Mouse (Mus musculus) embryo, embryonic 9.5 days (tissue): ENCODE measurements around the gene 1700020A23Rik.

Experiments
- DNase-seq: peaks from one replicate; pipeline ENCODE4 v3.0.0-alpha.2; 2017; ENCODE audit errors: extremely low spot score

The 1700020A23Rik gene

DNA sequence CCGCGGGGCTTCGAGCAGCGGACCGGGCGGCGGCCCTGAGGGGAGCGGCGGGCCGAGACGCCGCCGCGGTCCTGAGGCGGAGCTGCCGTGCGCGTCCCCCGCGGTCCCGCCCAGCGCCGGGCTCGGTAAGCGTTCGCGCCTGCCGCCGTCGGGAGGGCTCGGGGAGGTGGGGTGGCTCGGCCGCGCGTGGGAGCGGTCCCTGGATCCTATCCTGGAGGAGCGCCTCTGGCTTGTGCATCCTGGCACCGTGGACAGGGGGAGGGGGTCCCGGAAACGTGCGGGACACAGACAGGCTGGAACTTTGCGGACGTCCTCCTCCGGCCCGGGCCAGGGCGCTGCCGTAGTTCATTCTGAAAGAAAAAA, 45.4 kb downstream of the 1700020A23Rik start:
- DNase-seq, result no peak

DNA sequence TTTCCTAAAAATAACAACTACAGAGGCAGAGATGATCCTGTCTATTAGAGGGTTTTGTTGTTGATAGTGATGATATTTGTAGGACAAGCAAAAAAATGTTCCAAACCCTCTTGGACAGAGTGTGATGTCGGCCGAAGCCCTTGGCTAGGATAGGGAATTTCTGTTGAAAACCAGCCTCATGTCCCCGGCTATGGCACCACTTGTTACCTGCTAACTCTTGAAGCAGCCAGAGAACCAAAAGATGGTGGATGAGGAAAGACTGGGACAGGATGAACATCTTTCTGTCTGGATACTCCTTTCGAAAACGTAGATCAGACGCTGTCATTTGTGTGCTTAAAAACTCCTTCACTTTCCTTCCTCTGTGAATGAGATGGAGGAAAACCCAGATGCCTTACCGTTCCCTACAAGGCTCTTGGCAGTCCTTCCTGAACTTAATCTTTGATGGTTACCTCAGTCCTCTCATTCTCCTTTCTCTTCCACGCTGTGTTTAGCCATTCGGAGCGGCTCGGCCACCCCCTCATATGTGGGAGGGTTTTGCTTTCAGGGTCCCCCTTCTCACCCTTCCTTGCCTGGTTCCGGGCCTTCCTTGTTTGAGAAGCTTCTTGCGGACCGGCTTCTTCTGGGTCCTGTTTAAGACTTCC, 46.1 kb downstream of the 1700020A23Rik start:
- DNase-seq, result no peak

DNA sequence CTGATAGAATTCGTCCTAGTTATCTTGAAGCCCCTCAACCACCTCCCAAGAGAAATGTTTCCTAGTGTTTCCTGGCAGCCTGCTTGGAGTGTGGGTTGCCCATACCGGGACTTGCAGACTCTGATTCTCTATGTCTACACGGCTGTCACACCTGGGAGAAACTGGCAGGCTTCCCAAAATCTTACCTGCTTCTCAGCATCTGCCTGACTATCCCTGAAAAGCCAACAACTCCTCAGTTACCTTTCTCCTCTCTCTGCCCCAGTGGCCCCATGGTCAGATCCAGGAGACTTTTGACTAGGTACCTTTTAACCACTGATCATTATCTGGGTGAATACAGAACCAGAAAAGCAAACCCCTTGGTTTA, 46.6 kb downstream of the 1700020A23Rik start:
- DNase-seq, result no peak

DNA sequence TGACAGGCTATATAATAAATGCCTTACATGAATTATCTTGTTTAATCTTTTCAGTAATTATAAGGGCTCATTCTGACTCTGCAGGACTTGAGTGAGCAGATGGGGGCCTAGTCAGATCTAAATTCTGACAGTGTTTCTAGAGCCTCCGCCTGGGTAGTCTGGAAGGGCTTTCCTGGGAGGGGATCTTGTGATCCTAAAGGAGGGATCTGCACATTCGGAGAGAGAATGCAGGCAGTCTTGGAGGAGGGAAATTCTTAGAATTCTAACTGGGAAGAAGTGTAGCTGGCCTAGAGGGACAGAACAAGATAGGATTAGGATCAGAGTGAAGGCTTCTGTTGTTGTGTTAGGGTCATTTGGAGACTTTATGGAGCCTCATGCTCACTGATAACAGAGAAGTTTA, 47.2 kb downstream of the 1700020A23Rik start:
- no peak for DNase-seq

DNA sequence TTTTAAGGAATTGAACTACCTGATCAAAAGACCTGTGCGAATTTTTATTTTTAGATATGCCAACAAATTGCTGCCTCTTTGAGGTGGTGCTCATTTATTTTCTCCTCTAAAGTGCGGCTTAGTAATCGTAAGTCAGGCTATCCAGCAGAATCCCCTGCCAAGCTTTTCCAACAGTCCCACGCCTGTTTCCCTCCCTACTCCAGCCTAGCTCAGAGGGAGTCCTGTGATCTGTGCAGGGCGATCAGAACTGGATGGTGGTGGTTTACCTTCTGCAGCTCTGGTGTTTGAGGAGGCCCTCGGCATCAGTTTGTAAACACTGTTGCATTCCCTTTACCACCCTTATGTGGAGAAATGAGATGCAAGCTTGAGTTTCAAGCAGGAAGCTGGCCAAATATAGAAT, 48.4 kb downstream of the 1700020A23Rik start:
- no peak for DNase-seq

DNA sequence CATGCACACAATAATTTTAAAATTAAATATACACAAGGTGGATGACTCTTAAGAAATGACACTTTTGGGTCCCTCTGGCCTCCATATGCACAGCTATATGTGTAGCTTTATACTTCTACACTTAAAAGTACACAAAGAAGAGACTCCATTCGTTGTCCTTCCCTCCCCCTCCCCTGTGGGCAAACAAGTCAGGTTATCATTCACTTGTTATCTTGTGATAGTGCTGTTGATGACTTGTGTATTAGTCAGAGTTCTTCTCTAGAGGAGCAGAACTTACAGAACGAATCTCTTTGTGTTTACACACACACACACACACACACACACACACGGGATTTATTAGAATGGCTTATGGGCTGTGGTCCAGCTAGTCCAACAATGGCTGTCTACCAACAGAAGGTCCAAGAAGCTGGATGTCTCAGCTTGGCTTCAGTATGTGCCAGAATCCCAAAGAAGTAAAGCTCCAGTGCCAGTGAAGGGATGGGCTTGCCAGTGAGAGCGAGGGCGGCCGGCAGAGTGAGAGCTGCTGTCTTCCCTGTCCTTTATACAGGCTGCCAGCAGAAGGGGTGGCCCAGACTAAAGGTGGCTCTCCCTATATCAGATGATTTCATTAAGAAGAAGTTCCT, 49.8 kb downstream of the 1700020A23Rik start:
- DNase-seq, result no peak
